Mouse (Mus musculus): ENCODE measurements at regions not wholly inside any gene's neighbourhood (a gene's known extent, or its start where the extent isn't known, plus 50 kb on each side); places are given as distances from the start of the nearest gene placed in this dataset.

GRCm38 (mm10) chr3:137482546-137482945, 138.9 kb upstream of the Ddit4l start:
- DNase-seq (ENCODE audit: low read depth, low spot score), result no peak

DNA sequence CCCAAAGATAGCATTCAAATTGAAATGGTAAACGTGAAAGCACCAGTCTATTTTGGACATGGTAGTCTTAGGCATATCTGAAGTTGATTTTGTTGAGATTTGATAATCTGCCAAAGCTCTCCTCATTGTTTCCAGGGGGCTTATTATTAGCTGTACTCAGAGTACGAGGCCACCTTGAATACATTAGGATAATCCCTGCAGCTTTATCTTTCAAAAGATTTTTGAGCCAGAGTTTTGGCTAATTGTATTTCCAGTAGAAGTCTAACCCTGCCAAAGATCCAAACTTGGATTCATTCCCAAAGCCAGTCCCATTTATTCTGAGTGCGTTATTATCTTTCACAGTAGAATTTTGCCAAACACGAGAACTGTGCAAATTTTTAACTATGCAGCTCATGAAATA, 138.4 kb upstream of the Ddit4l start:
- peak; percentile 60 for DNase-seq (ENCODE audit: low read depth, low spot score)

- DNase-seq (ENCODE audit: low read depth, low spot score), result no peak
Observed at GRCm38 (mm10) chr3:137489592-137489991, 131.8 kb upstream of the Ddit4l start.

DNA sequence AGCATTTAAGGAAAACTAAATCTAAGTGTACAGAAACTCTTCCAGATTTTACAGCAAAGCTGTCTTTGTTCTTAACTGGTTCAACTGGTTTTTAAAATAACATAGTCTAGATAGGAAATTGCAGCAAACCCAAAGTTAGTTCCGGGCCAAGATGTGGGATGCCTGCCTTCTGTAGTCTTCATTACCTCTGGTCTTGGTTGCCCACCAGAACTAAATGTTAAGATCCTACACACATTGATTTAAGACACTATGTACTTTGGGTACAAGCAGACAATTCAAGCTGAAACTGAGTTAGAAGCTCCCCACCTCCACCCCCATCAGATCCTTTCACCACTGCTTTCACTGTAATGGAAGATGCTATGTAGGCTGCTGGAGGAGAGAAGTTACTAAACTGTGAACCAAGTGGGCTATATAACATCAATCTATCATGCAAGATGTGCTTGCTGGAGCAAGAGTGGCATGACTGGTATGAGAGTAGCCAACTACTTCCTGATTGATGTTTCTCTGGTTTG, 129.8 kb upstream of the Ddit4l start:
- DNase-seq (ENCODE audit: low read depth, low spot score), result peak; percentile 63

GRCm38 (mm10) chr3:137498343-137498742, 123.1 kb upstream of the Ddit4l start:
- no peak for DNase-seq (ENCODE audit: low read depth, low spot score)

DNA sequence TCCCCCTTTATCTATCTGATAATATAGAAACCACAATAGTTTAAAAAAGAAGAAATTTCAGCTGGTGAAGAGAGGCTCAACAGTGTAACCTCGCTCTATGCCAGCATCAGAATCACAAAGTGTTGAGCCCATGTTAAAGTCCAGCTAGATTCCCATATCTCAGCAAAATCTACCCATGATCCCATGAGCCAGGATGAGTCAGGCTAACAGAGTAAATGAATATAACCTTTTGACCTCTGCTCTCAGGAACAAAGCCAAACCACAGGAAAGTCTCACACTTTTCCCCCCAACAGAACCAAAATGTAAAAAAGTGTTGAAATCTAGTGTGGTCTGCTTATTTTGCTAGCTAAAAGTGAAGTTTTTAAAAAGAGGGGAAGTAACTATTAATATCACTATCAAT, 110.1 kb upstream of the Ddit4l start:
- no peak for DNase-seq (ENCODE audit: low read depth, low spot score)

GRCm38 (mm10) chr3:137512411-137512810, 109.0 kb upstream of the Ddit4l start:
- DNase-seq (ENCODE audit: low read depth, low spot score), result no peak

DNA sequence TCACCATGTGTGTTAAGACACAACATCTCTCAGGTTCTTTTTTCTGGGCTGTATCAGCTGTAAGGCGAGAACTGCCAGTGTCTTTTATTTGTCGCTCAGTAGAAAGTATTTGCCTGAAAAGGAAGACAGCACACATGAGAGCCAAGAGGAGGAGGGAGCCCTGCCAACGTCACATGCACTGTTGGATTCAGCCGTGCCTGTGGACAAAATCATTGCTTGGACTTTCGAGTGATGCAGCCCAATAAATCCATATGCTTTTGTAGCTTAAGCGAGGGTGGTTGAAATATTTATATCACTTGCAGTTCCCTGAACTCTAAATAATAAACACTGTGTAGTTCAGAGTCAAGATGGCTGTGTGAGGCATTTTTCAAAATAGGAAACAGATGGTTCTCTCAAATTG, 108.4 kb upstream of the Ddit4l start:
- peak; percentile 81 for DNase-seq (ENCODE audit: low read depth, low spot score)

- no peak for DNase-seq (ENCODE audit: low read depth, low spot score)
Observed at GRCm38 (mm10) chr3:137514238-137514637, 107.2 kb upstream of the Ddit4l start.

DNA sequence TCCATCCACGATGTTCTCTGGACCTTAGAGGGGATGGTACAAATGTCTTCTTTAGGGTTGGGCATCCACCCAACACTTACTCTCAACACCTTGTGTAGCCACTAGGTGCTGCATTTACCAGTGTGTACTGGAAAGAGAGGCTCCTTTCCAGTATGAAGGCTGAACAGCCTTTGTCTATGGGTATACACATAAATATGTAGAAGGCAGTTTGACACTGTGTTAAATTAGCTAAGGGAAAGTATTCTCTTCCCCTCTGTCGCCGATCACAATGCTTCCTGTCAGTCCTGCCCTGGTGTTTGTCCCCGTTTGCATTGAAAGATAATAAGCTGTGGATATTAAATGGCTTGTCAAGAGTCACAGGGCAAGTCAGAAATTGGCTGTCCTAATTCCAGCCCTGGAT, 104.0 kb upstream of the Ddit4l start:
- DNase-seq (ENCODE audit: low read depth, low spot score), result no peak

DNA sequence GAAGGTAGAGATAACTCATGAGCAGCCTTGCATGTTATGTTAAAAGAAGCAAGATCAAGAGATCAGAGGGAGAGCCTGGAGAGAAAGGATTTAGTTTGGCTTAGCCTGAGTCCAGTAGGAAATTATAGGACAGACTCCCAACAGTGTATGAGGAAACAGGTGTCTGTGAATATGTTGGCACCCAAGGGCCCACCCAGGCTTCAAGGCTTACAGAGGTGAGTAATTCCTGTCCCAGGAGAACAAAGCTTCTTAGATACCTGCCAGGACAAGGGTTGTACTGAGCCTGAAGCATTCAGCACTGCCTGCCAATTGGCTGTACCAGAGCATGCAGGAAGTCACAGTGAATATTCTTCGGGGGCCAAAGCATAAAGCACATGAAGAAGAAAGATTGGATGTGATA, 101.2 kb upstream of the Ddit4l start:
- DNase-seq (ENCODE audit: low read depth, low spot score), result no peak

GRCm38 (mm10) chr3:137525606-137526575, 95.5 kb upstream of the Ddit4l start:
- DNase-seq (ENCODE audit: low read depth, low spot score), result no peak

DNA sequence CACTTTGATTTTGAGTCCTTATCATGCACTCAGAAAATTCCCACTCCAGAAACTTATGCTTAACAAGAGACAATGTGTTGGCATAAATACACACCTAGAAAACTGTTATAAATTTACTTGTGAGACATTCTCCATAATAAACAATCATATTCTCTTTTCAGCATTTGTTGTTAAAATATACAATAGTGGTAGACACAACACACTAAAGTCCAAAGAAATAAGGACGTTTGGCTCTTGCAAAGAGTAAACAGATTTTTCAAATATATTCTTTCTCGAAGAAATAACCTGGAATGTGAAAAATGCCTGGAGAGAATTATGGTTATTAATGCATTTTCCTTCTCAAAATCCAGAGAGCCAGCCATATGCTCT, 91.8 kb upstream of the Ddit4l start:
- no peak for DNase-seq (ENCODE audit: low read depth, low spot score)

- DNase-seq (ENCODE audit: low read depth, low spot score), result no peak
Observed at GRCm38 (mm10) chr3:137529961-137530609, 91.3 kb upstream of the Ddit4l start.

- DNase-seq (ENCODE audit: low read depth, low spot score), result no peak
Observed at GRCm38 (mm10) chr3:137541666-137542065, 79.7 kb upstream of the Ddit4l start.

DNA sequence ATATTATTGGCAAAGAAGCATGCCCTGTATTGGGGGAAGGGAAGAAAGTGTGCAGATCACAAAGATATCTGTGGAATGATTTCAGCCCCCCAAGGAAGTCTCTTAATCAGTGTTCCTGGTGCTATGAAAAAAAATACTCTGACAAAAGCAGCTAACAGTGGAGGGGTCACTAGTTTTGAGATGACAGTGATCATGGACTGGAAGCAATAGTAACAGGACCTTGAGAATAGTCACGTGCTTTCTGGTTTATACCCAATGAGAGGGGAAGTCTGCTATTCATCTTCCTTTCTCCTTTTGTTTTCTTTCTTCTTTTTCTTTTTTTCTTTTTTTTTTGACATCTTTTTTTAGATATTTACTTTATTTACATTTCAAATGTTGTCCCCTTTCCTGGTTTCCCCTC, 79.1 kb upstream of the Ddit4l start:
- DNase-seq (ENCODE audit: low read depth, low spot score), result no peak

GRCm38 (mm10) chr3:137547414-137547877, 74.0 kb upstream of the Ddit4l start:
- peak; percentile 42 for DNase-seq (ENCODE audit: low read depth, low spot score)

DNA sequence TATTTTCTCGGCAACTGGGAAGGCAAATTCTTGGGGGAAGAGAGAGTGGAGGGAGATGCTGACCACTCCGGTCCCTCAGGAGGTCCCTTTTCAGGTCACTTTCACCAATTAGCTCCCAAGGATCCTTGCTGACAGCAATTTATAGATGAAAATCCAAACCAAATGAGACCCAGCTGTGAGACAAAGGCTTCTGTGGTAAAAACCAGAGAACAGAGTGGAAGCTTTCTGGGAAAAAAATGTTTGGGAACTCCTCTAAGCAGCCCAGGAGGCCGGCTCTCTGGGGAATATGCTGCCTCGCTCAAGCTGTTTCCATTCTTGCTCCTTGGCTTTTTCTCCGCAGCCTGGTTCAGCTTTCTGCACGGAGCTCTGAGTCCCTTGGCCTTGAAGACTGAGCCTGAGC, 73.5 kb upstream of the Ddit4l start:
- no peak for DNase-seq (ENCODE audit: low read depth, low spot score)

DNA sequence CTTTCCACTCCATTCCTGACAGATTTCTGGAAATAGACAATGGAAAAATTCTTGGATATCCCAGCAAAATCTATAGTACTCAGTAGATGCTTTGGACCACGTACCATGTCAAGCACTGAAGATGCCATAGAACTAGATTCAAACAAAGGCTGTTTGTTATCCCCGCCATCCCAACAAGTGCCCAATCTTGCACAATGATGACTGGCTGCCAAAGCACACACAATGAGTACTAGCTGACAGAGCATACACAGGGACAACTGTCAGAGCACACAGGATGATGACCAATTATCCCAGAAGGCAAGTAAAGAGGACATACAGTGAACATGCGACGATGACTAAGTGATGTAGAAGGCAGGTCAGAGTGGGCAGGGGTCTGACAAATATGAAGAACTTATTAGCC, 70.7 kb upstream of the Ddit4l start:
- no peak for DNase-seq (ENCODE audit: low read depth, low spot score)

GRCm38 (mm10) chr3:137552472-137553336, 68.7 kb upstream of the Ddit4l start:
- DNase-seq (ENCODE audit: low read depth, low spot score), result no peak

DNA sequence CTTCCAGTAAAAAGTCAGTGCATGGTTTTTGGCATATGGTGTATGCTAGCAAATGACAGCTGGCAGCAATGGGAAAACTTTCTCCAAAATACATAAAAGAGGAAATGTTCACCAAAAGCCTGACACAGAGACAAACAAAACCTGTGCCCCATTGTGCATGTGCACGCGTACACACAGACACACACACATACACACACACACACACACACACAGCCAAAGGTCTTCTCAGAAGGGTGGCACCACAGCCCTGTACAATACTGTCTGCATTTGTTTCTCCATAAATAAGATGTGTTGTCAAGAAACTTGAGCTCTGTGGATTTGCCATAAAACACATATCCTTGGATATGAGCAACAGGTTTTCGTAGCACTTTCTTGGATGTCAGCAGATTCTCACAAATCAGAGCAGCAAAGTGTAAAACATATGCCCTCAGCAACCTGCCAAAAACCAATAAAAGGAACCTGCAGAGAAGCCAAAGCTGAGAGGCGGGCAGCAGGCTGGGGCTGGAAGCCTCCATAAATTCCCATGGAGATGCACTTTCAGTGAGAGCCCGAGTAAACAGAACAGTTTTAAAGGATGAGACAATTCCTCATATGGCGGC, 60.5 kb upstream of the Ddit4l start:
- DNase-seq (ENCODE audit: low read depth, low spot score), result peak; percentile 87

Measured in telencephalon, adult 2 months (tissue).